Mouse (Mus musculus): ENCODE results near the gene Gpr161. TPM values are rescaled to one million over a fixed set of nuclear protein-coding genes. Genes with fewer than 3 reads are reported as not detected.

Gene Gpr161
- total RNA-seq, 2 experiments from 2014 or later = 4.2 to 5.6 TPM

Other genes starting within 250 kb of the Gpr161 start
- gene Tbx19, start 135.0 kb upstream of the Gpr161 start, total RNA-seq (2021) = not detected
- gene Sft2d2, start 101.4 kb upstream of the Gpr161 start, total RNA-seq (2021) = 10 to 100 TPM; 26.6 to 28.3 TPM
- gene Tiprl, start 58.8 kb upstream of the Gpr161 start, total RNA-seq (2021) = 10 to 100 TPM; 54.2 to 54.4 TPM
- 10 to 100 TPM; 40.9 to 42.9 TPM for gene Dcaf6, start 164.7 kb downstream of the Gpr161 start, total RNA-seq (2021)
- gene Mpc2, start 164.8 kb downstream of the Gpr161 start, total RNA-seq (2021) = 100 to 1,000 TPM; 113 to 122 TPM
- gene Adcy10, start 189.4 kb downstream of the Gpr161 start, total RNA-seq (2021) = under 1 TPM; 0.28 to 0.42 TPM

Data from adrenal gland, postnatal 4 days (tissue).